ENCODE assay signal across 8 mouse cellular contexts in genomic region chr4:119540533-119540890, GRCm38 (mm10). TPM values are rescaled to one million over a fixed set of nuclear protein-coding genes. Genes with fewer than 3 reads are reported as not detected.
DNase-seq lines count a peak whose midpoint lies in the region; ATAC-seq and TF ChIP-seq lines count a peak whose summit lies in the region.

No protein-coding gene starts in this region.

- peak overlapping the region; percentile 97; the same call in 1 of the 2 replicates for H3K27ac ChIP-seq in neural tube, embryonic 11.5 days (ENCODE audit: low read depth, low read length)
- peak overlapping the region; percentile 98 for H3K27ac ChIP-seq in limb, embryonic 15.5 days
- H3K27ac ChIP-seq in stomach, postnatal 0 days (replicated peaks): peak overlapping the region; percentile 99; the same call in 1 of the 2 replicates

- peak overlapping the region; percentile 95 for H3K4me3 ChIP-seq in neural tube, embryonic 11.5 days (ENCODE audit: low read depth, low read length)
- peak overlapping the region; percentile 85 for H3K4me3 ChIP-seq in limb, embryonic 15.5 days
- peak overlapping the region; percentile 97 for H3K4me3 ChIP-seq in stomach, postnatal 0 days (ENCODE audit: low read depth, low read length)

- H3K36me3 ChIP-seq in neural tube, embryonic 11.5 days (ENCODE audit: control insufficient read depth, insufficient read depth, low read length): no peaks in the 10 kb centered on the region
- H3K36me3 ChIP-seq in limb, embryonic 15.5 days: no peaks in the 10 kb centered on the region
- no peaks in the 10 kb centered on the region for H3K36me3 ChIP-seq in stomach, postnatal 0 days (ENCODE audit: control insufficient read depth, insufficient read depth, low read length)

- H3K9ac ChIP-seq in neural tube, embryonic 11.5 days (ENCODE audit: low read length): peak overlapping the region; percentile 95
- H3K9ac ChIP-seq in limb, embryonic 15.5 days: peak overlapping the region; percentile 90; the same call in 1 of the 2 replicates
- peak overlapping the region; percentile 97 for H3K9ac ChIP-seq in stomach, postnatal 0 days (ENCODE audit: low read length)

- no peak for ATAC-seq in cerebellum, adult (ENCODE audit: insufficient number of reproducible peaks, low FRiP score, low TSS enrichment)
- ATAC-seq in neural tube, embryonic 11.5 days (ENCODE audit: insufficient read depth, low FRiP score, low TSS enrichment): no peak
- ATAC-seq in limb, embryonic 15.5 days (ENCODE audit: insufficient number of reproducible peaks, low FRiP score, low TSS enrichment, low read depth): no peak
- no peak for ATAC-seq in stomach, postnatal 0 days (ENCODE audit: low FRiP score, low TSS enrichment)

- no peak for TF ChIP-seq CTCF in stomach, postnatal 0 days (IDR thresholded peaks at IDR 0.05; ENCODE audit: low read depth)

- WGBS in neural tube, embryonic 11.5 days: 8% methylated on average over 10 of the region's 10 CpGs
- WGBS in limb, embryonic 15.5 days: 5% methylated on average over 10 of the region's 10 CpGs
- WGBS in stomach, postnatal 0 days: 5% methylated on average over 10 of the region's 10 CpGs

- peak; percentile 29 for DNase-seq in cerebellum, adult 9-10 months
- no peak for DNase-seq in neural tube, embryonic 11.5 days (ENCODE audit: low spot score)
- no peak for DNase-seq in neural tube, embryonic 10.5 days (ENCODE audit: extremely low spot score, low spot score)
- DNase-seq in stomach, postnatal 0 days (ENCODE audit: low spot score): no peak
- DNase-seq in frontal cortex, postnatal 25 days (ENCODE audit: low spot score in 2 of 2): no peak
- DNase-seq in spleen, postnatal 36 days (ENCODE audit: low spot score in 2 of 2): no peak

- TF ChIP-seq EP300 in stomach, postnatal 0 days (optimal IDR thresholded peaks at IDR 0.05): no peak

- H3K9me3 ChIP-seq in neural tube, embryonic 11.5 days (ENCODE audit: control insufficient read depth, low read length): no peaks in the 10 kb centered on the region
- no peaks in the 10 kb centered on the region for H3K9me3 ChIP-seq in limb, embryonic 15.5 days
- H3K9me3 ChIP-seq in stomach, postnatal 0 days (ENCODE audit: control insufficient read depth, low read length): no peaks in the 10 kb centered on the region

- peaks cover 9% of the 10 kb centered on the region for H3K4me1 ChIP-seq in neural tube, embryonic 11.5 days (ENCODE audit: control insufficient read depth, insufficient read depth, low read length)
- peaks cover 16% of the 10 kb centered on the region; the same call in 1 of the 2 replicates for H3K4me1 ChIP-seq in limb, embryonic 15.5 days
- H3K4me1 ChIP-seq in stomach, postnatal 0 days (replicated peaks; ENCODE audit: control insufficient read depth, insufficient read depth): no peaks in the 10 kb centered on the region

- no peaks in the 10 kb centered on the region for H3K27me3 ChIP-seq in neural tube, embryonic 11.5 days (ENCODE audit: control insufficient read depth, insufficient read depth, low read length)
- no peaks in the 10 kb centered on the region for H3K27me3 ChIP-seq in limb, embryonic 15.5 days
- H3K27me3 ChIP-seq in stomach, postnatal 0 days (ENCODE audit: control insufficient read depth, insufficient read depth, low read length): no peaks in the 10 kb centered on the region

- peak overlapping the region; percentile 76 for H3K4me2 ChIP-seq in neural tube, embryonic 11.5 days (ENCODE audit: low read depth)
- peak overlapping the region; percentile 65 for H3K4me2 ChIP-seq in limb, embryonic 15.5 days
- H3K4me2 ChIP-seq in stomach, postnatal 0 days (replicated peaks; ENCODE audit: low read depth): peak overlapping the region; percentile 88

RNA-seq across cellular contexts. Expression of gene Frg2f1, which starts 1.2 kb away (rescaled TPM):
- polyA plus RNA-seq in neural tube, embryonic 11.5 days (2014; fragmentation: Nextera tagmentation; extraction: Ambion mirVana): 2.3 and 3.0 TPM in 2 replicates
- 4.6 and 5.6 TPM in 2 replicates for polyA plus RNA-seq in limb, embryonic 15.5 days (2015; fragmentation: Nextera tagmentation; extraction: Ambion mirVana)
- polyA plus RNA-seq in stomach, postnatal 0 days (2015; fragmentation: Nextera tagmentation; extraction: Ambion mirVana): 2.5 and 2.9 TPM in 2 replicates

RNA-seq across cellular contexts. Expression of gene Foxj3, which starts 3.7 kb away (rescaled TPM):
- polyA plus RNA-seq in neural tube, embryonic 11.5 days (2014; fragmentation: Nextera tagmentation; extraction: Ambion mirVana): 21.4 and 22.6 TPM in 2 replicates
- 22.2 and 26.7 TPM in 2 replicates for polyA plus RNA-seq in limb, embryonic 15.5 days (2015; fragmentation: Nextera tagmentation; extraction: Ambion mirVana)
- polyA plus RNA-seq in stomach, postnatal 0 days (2015; fragmentation: Nextera tagmentation; extraction: Ambion mirVana): 7.4 and 7.6 TPM in 2 replicates

RNA-seq across cellular contexts. Expression of gene Rimkla, which starts 48.1 kb away (rescaled TPM):
- polyA plus RNA-seq in neural tube, embryonic 11.5 days (2014; fragmentation: Nextera tagmentation; extraction: Ambion mirVana): 9.5 and 9.6 TPM in 2 replicates
- 0.42 and 0.56 TPM in 2 replicates for polyA plus RNA-seq in limb, embryonic 15.5 days (2015; fragmentation: Nextera tagmentation; extraction: Ambion mirVana)
- 0.19 and 0.25 TPM in 2 replicates for polyA plus RNA-seq in stomach, postnatal 0 days (2015; fragmentation: Nextera tagmentation; extraction: Ambion mirVana)
